Mouse (Mus musculus) thymus, adult 18-20 months (tissue): ENCODE data around the gene Rspry1.

Experiments
- DNase-seq, 2 experiments: peaks; one replicate each; pipeline ENCODE4 v3.0.0; 2022; ENCODE audit warnings: mixed read lengths in 2 of 2

The Rspry1 gene

GRCm38 (mm10) chr8:94604030-94604429, 2.3 kb downstream of the Rspry1 start:
- DNase-seq = no peak

- DNase-seq = no peak
Measured at GRCm38 (mm10) chr8:94607064-94607463, 5.3 kb downstream of the Rspry1 start.

- DNase-seq = no peak
Measured at GRCm38 (mm10) chr8:94624885-94625284, 23.1 kb downstream of the Rspry1 start.

GRCm38 (mm10) chr8:94633564-94634194, 31.9 kb downstream of the Rspry1 start:
- DNase-seq = no peak

- peak in 1 of 2 experiments; percentile 48 for DNase-seq
Measured at GRCm38 (mm10) chr8:94634211-94634610, 32.5 kb downstream of the Rspry1 start.

- DNase-seq = no peak
Measured at GRCm38 (mm10) chr8:94641183-94641582, 39.4 kb downstream of the Rspry1 start.

- DNase-seq = no peak
Measured at GRCm38 (mm10) chr8:94641938-94642337, 40.2 kb downstream of the Rspry1 start.

GRCm38 (mm10) chr8:94645202-94645601, 43.5 kb downstream of the Rspry1 start:
- DNase-seq = no peak

- no peak for DNase-seq
Measured at GRCm38 (mm10) chr8:94646165-94646564, 44.4 kb downstream of the Rspry1 start.

GRCm38 (mm10) chr8:94649496-94649895, 47.8 kb downstream of the Rspry1 start:
- DNase-seq = no peak

GRCm38 (mm10) chr8:94652951-94653350, 51.2 kb downstream of the Rspry1 start:
- no peak for DNase-seq

- no peak for DNase-seq
Measured at GRCm38 (mm10) chr8:94654994-94655393, 53.3 kb downstream of the Rspry1 start.

- DNase-seq = no peak
Measured at GRCm38 (mm10) chr8:94658031-94658430, 56.3 kb downstream of the Rspry1 start.

GRCm38 (mm10) chr8:94660418-94660817, 58.7 kb downstream of the Rspry1 start:
- DNase-seq = no peak

- DNase-seq = no peak
Measured at GRCm38 (mm10) chr8:94664722-94665121, 63.0 kb downstream of the Rspry1 start.

GRCm38 (mm10) chr8:94666456-94667308, 64.9 kb downstream of the Rspry1 start, which contains the start of gene Arl2bp:
TSS of gene Arl2bp (plus strand) at chr8:94666600.
- DNase-seq = peak; percentile 86 to 88

GRCm38 (mm10) chr8:94674384-94674783, 72.6 kb downstream of the Rspry1 start:
- no peak for DNase-seq

GRCm38 (mm10) chr8:94675923-94676322, 74.2 kb downstream of the Rspry1 start:
- no peak for DNase-seq

GRCm38 (mm10) chr8:94678582-94678981, 76.8 kb downstream of the Rspry1 start:
- no peak for DNase-seq

GRCm38 (mm10) chr8:94680414-94680813, 78.7 kb downstream of the Rspry1 start:
- no peak for DNase-seq

GRCm38 (mm10) chr8:94682732-94683524, 81.2 kb downstream of the Rspry1 start:
- DNase-seq = no peak

- DNase-seq = no peak
Measured at GRCm38 (mm10) chr8:94684287-94684686, 82.5 kb downstream of the Rspry1 start.

GRCm38 (mm10) chr8:94685953-94686352, 84.2 kb downstream of the Rspry1 start:
- no peak for DNase-seq
